Mouse (Mus musculus): ENCODE results near the gene Dnaic2. TPM values are rescaled to one million over a fixed set of nuclear protein-coding genes. Genes with fewer than 3 reads are reported as not detected.

Gene Dnaic2
- total RNA-seq, 2 experiments from 2014 or later: not detected

- ATAC-seq (replicated peaks; ENCODE audit: low FRiP score, poor library complexity, severe bottlenecking): no peak
Observed at GRCm38 (mm10) chr11:114698496-114698895, 28.7 kb upstream of the Dnaic2 start.

DNA sequence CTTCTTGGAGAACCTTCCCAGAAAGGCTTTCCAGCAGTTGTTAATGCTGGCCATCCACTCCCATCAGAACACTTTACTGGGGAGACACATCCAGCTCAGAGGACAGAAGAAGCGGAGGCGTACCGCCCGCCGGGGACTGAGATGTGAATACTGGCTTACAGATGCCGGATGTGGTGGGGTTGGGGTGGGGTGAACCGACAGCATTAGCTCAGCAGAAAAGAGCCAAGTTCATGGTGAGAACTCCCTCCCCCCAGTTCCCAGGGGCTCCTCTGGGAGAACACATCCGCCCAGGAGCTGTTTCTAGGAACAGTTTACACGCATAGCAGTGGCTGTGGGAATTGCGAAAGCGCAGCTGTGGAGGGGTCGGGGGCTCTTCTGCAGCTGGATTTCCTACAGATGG lies 27.7 kb upstream of the Dnaic2 start:
- no peak for ATAC-seq (replicated peaks; ENCODE audit: low FRiP score, poor library complexity, severe bottlenecking)

GRCm38 (mm10) chr11:114702311-114702995 lies 24.8 kb upstream of the Dnaic2 start:
- ATAC-seq (replicated peaks; ENCODE audit: low FRiP score, poor library complexity, severe bottlenecking): no peak

DNA sequence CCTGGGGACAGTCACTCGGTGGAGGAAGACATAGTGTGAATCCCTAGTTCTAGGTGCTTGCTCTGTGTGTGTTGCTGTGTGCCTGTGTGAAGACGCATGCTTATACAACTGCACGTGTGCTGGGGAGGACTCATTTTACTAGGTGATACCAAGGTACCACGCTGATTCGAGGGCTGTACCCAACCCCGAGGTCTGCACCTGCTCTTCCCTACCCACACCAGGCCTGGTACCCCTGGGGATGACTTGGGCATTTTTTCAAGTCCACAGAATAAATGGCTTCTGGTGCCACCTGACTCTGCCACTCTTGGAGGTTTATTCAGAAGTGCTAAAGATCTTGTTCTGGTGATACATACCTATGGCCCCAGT lies 24.2 kb upstream of the Dnaic2 start:
- ATAC-seq (replicated peaks; ENCODE audit: low FRiP score, poor library complexity, severe bottlenecking): no peak

GRCm38 (mm10) chr11:114704071-114704913 lies 22.9 kb upstream of the Dnaic2 start:
- no peak for ATAC-seq (replicated peaks; ENCODE audit: low FRiP score, poor library complexity, severe bottlenecking)

DNA sequence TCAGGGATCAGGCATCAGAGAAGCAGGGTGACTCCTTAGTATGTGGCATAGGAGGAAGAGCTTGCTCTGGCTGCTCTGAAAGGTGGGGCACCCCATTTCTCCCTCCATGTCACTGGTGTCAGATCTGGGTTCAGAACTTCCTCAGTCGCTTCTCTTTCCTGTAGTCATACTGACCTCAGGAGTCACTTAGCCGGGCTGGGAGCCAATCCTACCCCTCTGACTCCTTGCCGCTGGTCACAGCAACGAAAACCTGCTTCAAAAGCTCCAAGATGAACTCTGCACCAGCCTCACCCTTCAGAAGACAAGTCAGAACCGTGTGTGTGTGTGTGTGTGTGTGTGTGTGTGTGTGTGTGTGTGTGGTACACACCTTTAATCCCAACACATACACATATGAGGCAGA lies 20.9 kb upstream of the Dnaic2 start:
- no peak for ATAC-seq (replicated peaks; ENCODE audit: low FRiP score, poor library complexity, severe bottlenecking)

- ATAC-seq (replicated peaks; ENCODE audit: low FRiP score, poor library complexity, severe bottlenecking): no peak
Observed at GRCm38 (mm10) chr11:114711393-114711792, 15.8 kb upstream of the Dnaic2 start.

GRCm38 (mm10) chr11:114711861-114712260 lies 15.3 kb upstream of the Dnaic2 start:
- no peak for ATAC-seq (replicated peaks; ENCODE audit: low FRiP score, poor library complexity, severe bottlenecking)

GRCm38 (mm10) chr11:114714526-114714925 lies 12.7 kb upstream of the Dnaic2 start:
- ATAC-seq (replicated peaks; ENCODE audit: low FRiP score, poor library complexity, severe bottlenecking): no peak

DNA sequence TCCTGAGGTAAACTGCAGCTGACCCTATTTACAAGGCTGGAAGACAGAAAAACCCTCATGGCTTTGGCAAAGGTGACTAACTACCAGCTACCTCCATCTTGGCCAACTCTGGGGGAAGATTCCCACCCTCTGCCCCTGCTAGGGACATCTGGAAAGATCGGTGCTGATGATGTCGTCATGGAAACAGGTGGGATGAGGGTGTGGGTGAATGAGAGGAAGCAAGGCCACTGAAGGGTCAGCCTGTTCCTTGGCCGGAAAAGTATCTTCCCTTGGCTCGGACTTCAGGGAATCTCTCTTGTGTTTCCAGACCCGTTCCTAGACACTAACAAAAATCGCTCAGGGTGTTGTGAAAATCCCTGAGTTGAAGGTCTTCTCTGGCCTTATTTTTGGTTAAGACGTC lies 11.7 kb upstream of the Dnaic2 start:
- no peak for ATAC-seq (replicated peaks; ENCODE audit: low FRiP score, poor library complexity, severe bottlenecking)

GRCm38 (mm10) chr11:114720535-114720934 lies 6.7 kb upstream of the Dnaic2 start:
- ATAC-seq (replicated peaks; ENCODE audit: low FRiP score, poor library complexity, severe bottlenecking): no peak

DNA sequence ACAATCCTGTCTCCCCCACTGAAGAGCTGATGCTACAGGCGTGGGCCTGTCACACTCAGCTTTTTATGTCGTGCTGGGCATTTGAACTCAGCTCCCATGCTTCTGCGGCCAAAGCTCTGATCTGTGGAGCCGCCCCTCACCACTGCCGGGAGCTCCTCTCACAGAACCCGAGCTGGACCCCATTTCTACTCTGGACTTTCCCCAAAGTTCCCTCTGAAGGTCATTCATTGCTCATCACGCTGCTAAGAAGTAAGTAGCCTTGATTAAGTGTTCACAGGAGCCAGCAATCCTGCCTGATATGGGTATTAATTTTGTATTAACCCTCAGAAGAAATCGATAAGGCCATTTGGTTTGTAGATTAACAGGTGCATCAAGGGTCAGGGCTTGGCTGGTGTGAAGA lies 4.8 kb upstream of the Dnaic2 start:
- ATAC-seq (replicated peaks; ENCODE audit: low FRiP score, poor library complexity, severe bottlenecking): no peak

- no peak for ATAC-seq (replicated peaks; ENCODE audit: low FRiP score, poor library complexity, severe bottlenecking)
Observed at GRCm38 (mm10) chr11:114723030-114723429, 4.2 kb upstream of the Dnaic2 start.

- ATAC-seq (replicated peaks; ENCODE audit: low FRiP score, poor library complexity, severe bottlenecking): no peak
Observed at GRCm38 (mm10) chr11:114724787-114725590, 2.2 kb upstream of the Dnaic2 start.

GRCm38 (mm10) chr11:114727826-114728186 lies 598 bp downstream of the Dnaic2 start:
- no peak for ATAC-seq (replicated peaks; ENCODE audit: low FRiP score, poor library complexity, severe bottlenecking)

GRCm38 (mm10) chr11:114728333-114728732 lies 1.1 kb downstream of the Dnaic2 start:
- ATAC-seq (replicated peaks; ENCODE audit: low FRiP score, poor library complexity, severe bottlenecking): no peak

GRCm38 (mm10) chr11:114729832-114730363 lies 2.7 kb downstream of the Dnaic2 start:
- no peak for ATAC-seq (replicated peaks; ENCODE audit: low FRiP score, poor library complexity, severe bottlenecking)

GRCm38 (mm10) chr11:114731711-114732110 lies 4.5 kb downstream of the Dnaic2 start:
- ATAC-seq (replicated peaks; ENCODE audit: low FRiP score, poor library complexity, severe bottlenecking): no peak

DNA sequence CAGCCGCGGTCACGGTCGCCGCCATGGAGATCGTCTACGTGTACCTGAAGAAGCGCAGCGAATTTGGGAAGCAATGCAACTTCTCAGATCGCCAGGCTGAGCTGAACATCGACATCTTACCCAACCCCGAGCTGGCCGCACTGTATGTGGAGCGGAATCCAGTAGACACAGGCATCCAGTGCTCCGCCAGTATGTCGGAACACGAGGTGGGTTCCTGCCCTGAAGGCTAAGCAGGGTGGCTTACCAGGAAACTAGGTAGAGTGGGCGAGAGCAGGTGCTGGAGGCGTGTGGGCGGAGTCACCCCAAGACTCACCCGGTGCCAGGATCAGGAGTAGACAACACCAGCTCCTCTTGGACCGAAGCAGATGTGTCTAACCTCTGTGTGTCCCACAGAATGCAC lies 5.7 kb downstream of the Dnaic2 start:
- ATAC-seq (replicated peaks; ENCODE audit: low FRiP score, poor library complexity, severe bottlenecking): no peak

GRCm38 (mm10) chr11:114736111-114736510 lies 8.9 kb downstream of the Dnaic2 start:
- ATAC-seq (replicated peaks; ENCODE audit: low FRiP score, poor library complexity, severe bottlenecking): no peak

All from erythroblast, adult 5-6 weeks (primary cell).